Mouse (Mus musculus): ENCODE results near the gene Hpca. TPM values are rescaled to one million over a fixed set of nuclear protein-coding genes. Genes with fewer than 3 reads are reported as not detected.

Gene Hpca
- total and polyA plus RNA-seq, 2 experiments from 2014 or later, result 202 to 270 TPM

GRCm38 (mm10) chr4:129082379-129083115 lies 39.3 kb downstream of the Hpca start:
- Histone ChIP-seq H3K9ac (replicated peaks; ENCODE audit: low read length) (no peak overlapping the region), H3K36me3 (ENCODE audit: insufficient read depth, low read length) (peaks cover 35% of the 10 kb centered on the region), H3K27ac (no peak overlapping the region), H3K4me1 (ENCODE audit: insufficient read depth, low read length) (no peaks in the 10 kb centered on the region; the same call in 1 of the 2 replicates), H3K4me3 (ENCODE audit: low read length) (no peak overlapping the region), H3K9me3 (ENCODE audit: low read length) (no peaks in the 10 kb centered on the region), H3K4me2 (ENCODE audit: low read depth, low read length) (no peak overlapping the region), H3K27me3 (ENCODE audit: insufficient read depth, low read length) (no peaks in the 10 kb centered on the region)
- DNase-seq (ENCODE audit: low spot score) (peak; percentile 88), ATAC-seq (peak; percentile 82)
- peak; percentile 89 for TF ChIP-seq CTCF (IDR thresholded peaks at IDR 0.05; ENCODE audit: low read depth)
- WGBS, result 44% methylated on average over 10 of the region's 10 CpGs

GRCm38 (mm10) chr4:129081939-129082338 lies 39.9 kb downstream of the Hpca start:
- DNase-seq (ENCODE audit: low spot score), result no peak
- ATAC-seq, result no peak
- Histone ChIP-seq H3K4me1 (ENCODE audit: insufficient read depth, low read length) (no peaks in the 10 kb centered on the region; the same call in 1 of the 2 replicates), H3K9ac (replicated peaks; ENCODE audit: low read length) (no peak overlapping the region), H3K27ac (peak overlapping the region; percentile 27; the same call in 1 of the 2 replicates), H3K9me3 (ENCODE audit: low read length) (no peaks in the 10 kb centered on the region), H3K4me2 (ENCODE audit: low read depth, low read length) (no peak overlapping the region), H3K36me3 (ENCODE audit: insufficient read depth, low read length) (peaks cover 37% of the 10 kb centered on the region), H3K4me3 (ENCODE audit: low read length) (no peak overlapping the region), H3K27me3 (ENCODE audit: insufficient read depth, low read length) (no peaks in the 10 kb centered on the region)
- 84% methylated on average over 3 of the region's 3 CpGs for WGBS
- TF ChIP-seq CTCF (IDR thresholded peaks at IDR 0.05; ENCODE audit: low read depth), result no peak

- ATAC-seq, result peak; percentile 53
- H3K36me3 ChIP-seq (ENCODE audit: insufficient read depth, low read length), result peaks cover 41% of the 10 kb centered on the region
- H3K4me1 ChIP-seq (ENCODE audit: insufficient read depth, low read length), result no peaks in the 10 kb centered on the region; the same call in 1 of the 2 replicates
- peak; percentile 56 for DNase-seq (ENCODE audit: low spot score)
- WGBS, result 51% methylated on average over 6 of the region's 6 CpGs
- H3K9me3 ChIP-seq (ENCODE audit: low read length), result no peaks in the 10 kb centered on the region
- no peak overlapping the region for H3K4me2 ChIP-seq (ENCODE audit: low read depth, low read length)
- no peak overlapping the region for H3K4me3 ChIP-seq (ENCODE audit: low read length)
- H3K27ac ChIP-seq, result peak overlapping the region; percentile 27; the same call in 1 of the 2 replicates
- H3K27me3 ChIP-seq (ENCODE audit: insufficient read depth, low read length), result no peaks in the 10 kb centered on the region
- TF ChIP-seq CTCF (IDR thresholded peaks at IDR 0.05; ENCODE audit: low read depth), result no peak
- no peak overlapping the region for H3K9ac ChIP-seq (replicated peaks; ENCODE audit: low read length)
Observed at GRCm38 (mm10) chr4:129081512-129081911, 40.3 kb downstream of the Hpca start.

GRCm38 (mm10) chr4:129081041-129081440 lies 40.8 kb downstream of the Hpca start:
- Histone ChIP-seq H3K9ac (replicated peaks; ENCODE audit: low read length) (no peak overlapping the region), H3K4me1 (ENCODE audit: insufficient read depth, low read length) (no peaks in the 10 kb centered on the region; the same call in 1 of the 2 replicates), H3K9me3 (ENCODE audit: low read length) (no peaks in the 10 kb centered on the region), H3K4me2 (ENCODE audit: low read depth, low read length) (no peak overlapping the region), H3K27me3 (ENCODE audit: insufficient read depth, low read length) (no peaks in the 10 kb centered on the region), H3K4me3 (ENCODE audit: low read length) (no peak overlapping the region), H3K36me3 (ENCODE audit: insufficient read depth, low read length) (peaks cover 44% of the 10 kb centered on the region), H3K27ac (peak overlapping the region; percentile 27; the same call in 1 of the 2 replicates)
- DNase-seq (ENCODE audit: low spot score) (peak; percentile 49), ATAC-seq (no peak)
- WGBS, result 64% methylated on average over 7 of the region's 7 CpGs
- no peak for TF ChIP-seq CTCF (IDR thresholded peaks at IDR 0.05; ENCODE audit: low read depth)

- Histone ChIP-seq H3K9ac (replicated peaks; ENCODE audit: low read length) (no peak overlapping the region), H3K4me3 (ENCODE audit: low read length) (no peak overlapping the region), H3K27ac (no peak overlapping the region), H3K9me3 (ENCODE audit: low read length) (no peaks in the 10 kb centered on the region), H3K36me3 (ENCODE audit: insufficient read depth, low read length) (peaks cover 60% of the 10 kb centered on the region), H3K27me3 (ENCODE audit: insufficient read depth, low read length) (no peaks in the 10 kb centered on the region), H3K4me1 (ENCODE audit: insufficient read depth, low read length) (no peaks in the 10 kb centered on the region; the same call in 1 of the 2 replicates), H3K4me2 (ENCODE audit: low read depth, low read length) (no peak overlapping the region)
- DNase-seq (ENCODE audit: low spot score) (no peak), ATAC-seq (no peak)
- 96% methylated on average over 9 of the region's 9 CpGs for WGBS
- no peak for TF ChIP-seq CTCF (IDR thresholded peaks at IDR 0.05; ENCODE audit: low read depth)
Observed at GRCm38 (mm10) chr4:129079126-129079525, 42.7 kb downstream of the Hpca start.

- H3K4me3 ChIP-seq (ENCODE audit: low read length), result no peak overlapping the region
- H3K4me2 ChIP-seq (ENCODE audit: low read depth, low read length), result no peak overlapping the region
- DNase-seq (ENCODE audit: low spot score), result no peak
- H3K27me3 ChIP-seq (ENCODE audit: insufficient read depth, low read length), result no peaks in the 10 kb centered on the region
- no peaks in the 10 kb centered on the region for H3K9me3 ChIP-seq (ENCODE audit: low read length)
- TF ChIP-seq CTCF (IDR thresholded peaks at IDR 0.05; ENCODE audit: low read depth), result no peak
- no peak overlapping the region for H3K27ac ChIP-seq
- WGBS, result 93% methylated on average over 4 of the region's 4 CpGs
- H3K9ac ChIP-seq (replicated peaks; ENCODE audit: low read length), result no peak overlapping the region
- no peaks in the 10 kb centered on the region for H3K36me3 ChIP-seq (ENCODE audit: insufficient read depth, low read length)
- ATAC-seq, result no peak
- no peaks in the 10 kb centered on the region for H3K4me1 ChIP-seq (ENCODE audit: insufficient read depth, low read length)
Observed at GRCm38 (mm10) chr4:129068848-129069247, 53.0 kb downstream of the Hpca start.

Data from hindbrain, postnatal 0 days (tissue).